Mouse (Mus musculus) adrenal gland (tissue): ENCODE data around the gene Gsdma.

Experiments
- intact Hi-C: fragments of 180-260 bp; cut with DNase I; formaldehyde crosslinking; loops from one replicate; pipeline ENCODE4 v1.15.1; 2025

Gene Gsdma

DNA sequence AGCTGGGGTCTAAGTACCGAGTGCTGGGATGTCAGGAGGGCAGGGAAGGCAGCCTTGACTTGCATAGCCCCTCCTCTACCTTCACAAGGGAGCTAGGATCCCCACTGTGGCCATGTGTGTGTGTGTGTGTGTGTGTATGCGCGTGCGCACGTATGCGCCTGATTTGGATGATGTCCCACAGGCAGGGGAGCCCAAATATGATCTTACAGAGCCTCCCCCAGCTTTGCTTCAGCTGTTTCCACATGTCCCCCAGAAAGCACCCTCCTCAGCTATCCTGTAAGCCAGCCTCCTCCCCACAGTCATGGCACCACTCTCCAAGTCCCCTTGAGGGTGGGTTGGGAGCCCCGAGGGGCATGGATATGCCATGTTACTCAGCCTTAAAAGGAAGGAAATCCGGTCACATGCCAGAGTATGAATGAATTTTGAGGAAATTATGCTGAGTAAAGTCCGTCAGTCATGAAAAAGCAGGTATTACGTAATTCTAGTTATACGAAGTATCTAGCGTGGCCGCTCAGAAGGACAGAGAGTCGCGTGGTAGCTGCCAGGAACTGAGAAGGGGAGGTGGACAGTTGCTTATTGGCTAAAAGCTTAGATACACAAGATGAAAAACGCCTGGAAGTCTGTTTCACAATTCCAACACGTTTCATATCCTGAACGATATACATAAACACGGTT lies 44.3 kb downstream of the Gsdma start:
- intact Hi-C loops: no loop called here

DNA sequence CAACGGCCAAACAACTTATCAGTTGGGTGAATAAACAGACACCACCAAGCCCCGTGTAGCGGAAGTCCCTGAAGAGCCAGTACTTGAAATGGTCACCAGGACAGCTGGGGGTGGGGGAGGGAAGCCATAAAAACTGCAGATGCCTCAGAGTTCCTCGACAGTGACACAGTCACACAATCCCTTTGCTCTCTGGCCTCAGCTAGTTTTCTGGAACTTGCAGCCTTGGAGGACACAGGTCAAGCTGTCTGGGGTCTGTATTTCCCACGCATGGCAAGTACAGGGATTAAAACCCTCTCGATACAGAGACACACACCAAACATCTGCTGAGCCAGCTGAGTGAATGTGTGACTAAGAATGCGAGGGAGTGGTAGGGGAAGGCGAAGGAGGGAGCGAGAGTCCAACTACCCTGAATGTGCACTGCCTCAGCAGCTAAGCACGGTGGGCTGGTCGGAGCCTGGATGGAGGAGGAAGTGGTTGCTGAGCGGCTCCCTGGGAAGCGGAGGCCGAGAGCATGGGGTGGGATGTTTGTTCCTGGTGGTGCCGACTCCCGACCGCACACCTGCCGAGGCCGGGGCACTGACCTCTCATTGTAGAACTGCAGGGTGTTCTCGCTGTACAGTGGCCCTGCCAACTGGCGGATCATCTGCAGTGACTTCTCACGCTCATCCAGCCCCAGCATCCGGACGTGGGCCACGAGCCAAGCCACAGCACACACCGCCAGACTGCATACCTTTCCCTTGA lies 45.0 kb downstream of the Gsdma start:
- intact Hi-C loops: no loop called here

DNA sequence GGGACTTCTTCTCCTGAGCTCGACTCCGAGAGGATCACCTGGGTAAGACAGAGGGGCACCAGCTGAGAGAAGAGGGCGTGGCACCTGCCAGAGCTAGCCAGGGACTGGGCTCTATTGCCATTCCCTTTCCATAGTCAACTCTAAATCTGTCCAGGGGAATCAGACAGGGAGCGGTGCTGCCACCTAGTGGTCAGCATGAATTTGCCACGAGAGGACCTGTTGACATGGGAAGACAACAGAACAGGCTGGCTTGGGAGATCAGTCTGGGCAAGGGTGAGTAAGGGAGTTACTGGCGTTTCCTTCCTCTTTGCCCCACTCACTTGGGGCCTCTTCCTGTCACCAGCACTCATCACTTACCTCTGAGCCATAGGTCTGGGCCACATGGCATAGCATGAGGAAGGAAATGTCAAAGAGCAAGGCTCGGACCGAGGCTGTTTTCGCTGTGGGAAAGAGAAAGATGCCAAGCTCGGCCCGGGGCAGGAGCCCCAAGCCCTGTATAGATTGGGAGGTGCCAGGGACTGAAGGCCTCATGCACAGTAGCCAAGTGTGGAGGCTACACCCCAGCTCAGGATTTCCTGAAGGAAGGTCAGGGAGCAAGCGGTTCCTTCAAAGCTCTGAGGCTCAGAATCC lies 46.4 kb downstream of the Gsdma start:
- intact Hi-C loops: loop anchor here (5.0 kb wide), 2 partner anchors 42 to 117 kb away; no protein-coding TSS in a partner anchor

DNA sequence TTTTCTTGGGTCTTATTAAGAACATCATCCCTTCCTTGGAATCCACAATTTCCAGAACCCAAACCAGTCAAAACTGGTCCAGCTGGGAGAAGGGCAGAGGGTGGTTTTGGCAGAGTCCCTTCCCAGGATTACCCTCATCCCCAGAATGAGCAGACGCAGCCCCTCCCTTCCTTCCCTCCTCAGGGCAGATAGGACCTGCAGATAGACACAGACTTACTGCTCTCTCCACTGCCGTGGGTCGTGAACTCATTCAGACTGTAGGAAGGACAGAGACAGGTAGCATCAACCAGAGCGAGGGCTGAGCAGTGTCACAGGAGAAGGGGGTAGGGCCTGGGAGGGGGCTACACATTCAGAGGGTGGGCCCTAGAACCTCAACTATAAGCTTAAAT lies 46.9 kb downstream of the Gsdma start:
- intact Hi-C loops: loop anchor here (5.0 kb wide), 2 partner anchors 41 to 116 kb away; no protein-coding TSS in a partner anchor

DNA sequence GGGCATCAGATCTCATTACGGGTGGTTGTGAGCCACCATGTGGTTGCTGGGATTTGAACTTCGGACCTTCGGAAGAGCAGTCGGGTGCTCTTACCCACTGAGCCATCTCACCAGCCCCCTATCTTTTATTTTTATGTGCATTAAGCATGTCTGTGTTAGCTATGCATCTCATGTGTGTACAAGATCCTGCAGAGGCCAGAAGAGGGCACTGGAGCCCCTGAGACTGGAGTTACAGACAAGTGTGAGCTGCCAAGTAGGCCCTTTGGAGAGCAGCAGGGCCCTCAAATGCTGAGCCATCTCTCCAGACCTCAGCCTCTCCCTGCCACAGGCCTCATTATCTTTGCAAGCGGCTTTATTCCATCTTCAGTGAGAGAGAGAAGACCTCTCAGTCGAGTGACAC lies 47.9 kb downstream of the Gsdma start:
- intact Hi-C loops: loop anchor here (5.0 kb wide), 2 partner anchors 40 to 115 kb away; no protein-coding TSS in a partner anchor

DNA sequence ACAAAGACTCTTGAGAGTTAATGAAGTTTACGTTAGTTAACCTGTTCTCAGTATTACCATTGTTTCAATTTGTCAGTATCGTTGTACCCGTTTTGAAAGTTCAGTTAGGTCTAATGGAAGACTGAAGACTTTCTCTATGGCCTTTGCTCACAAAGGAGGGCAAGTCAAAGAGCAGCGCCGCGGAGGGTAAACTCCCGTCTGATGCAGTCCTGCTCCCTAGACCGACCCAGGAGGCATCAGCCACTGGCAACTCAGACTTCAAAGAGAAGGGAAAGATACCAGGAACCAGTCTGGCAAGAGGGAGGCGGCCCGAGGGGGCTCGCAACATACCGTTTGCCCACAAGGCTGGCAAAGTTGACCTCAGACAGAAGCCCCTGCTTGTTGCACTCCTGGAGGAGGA lies 49.6 kb downstream of the Gsdma start:
- intact Hi-C loops: loop anchor here (5.0 kb wide), 2 partner anchors 39 to 114 kb away; no protein-coding TSS in a partner anchor

DNA sequence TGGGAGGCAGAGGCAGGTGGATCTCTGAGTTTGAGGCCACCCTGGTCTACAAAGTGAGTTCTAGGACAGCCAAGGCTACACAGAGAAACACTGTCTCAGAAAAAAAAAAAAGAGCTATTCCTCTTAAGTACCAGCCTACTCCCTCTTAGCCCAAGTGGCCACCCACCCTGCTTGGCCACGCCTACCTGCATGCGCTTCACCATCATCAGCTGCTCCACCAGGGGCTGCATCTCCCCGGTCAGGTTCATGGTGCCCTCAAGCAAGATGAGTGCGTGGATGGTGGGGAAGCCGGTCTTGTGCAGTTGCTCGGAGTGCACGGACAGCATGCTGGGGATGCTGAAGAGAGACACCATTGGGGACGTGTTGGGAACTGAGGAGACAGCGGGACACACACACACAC lies 51.8 kb downstream of the Gsdma start:
- intact Hi-C loops: loop anchor here (5.0 kb wide), 1 partner anchor 71 kb away; no protein-coding TSS in a partner anchor

DNA sequence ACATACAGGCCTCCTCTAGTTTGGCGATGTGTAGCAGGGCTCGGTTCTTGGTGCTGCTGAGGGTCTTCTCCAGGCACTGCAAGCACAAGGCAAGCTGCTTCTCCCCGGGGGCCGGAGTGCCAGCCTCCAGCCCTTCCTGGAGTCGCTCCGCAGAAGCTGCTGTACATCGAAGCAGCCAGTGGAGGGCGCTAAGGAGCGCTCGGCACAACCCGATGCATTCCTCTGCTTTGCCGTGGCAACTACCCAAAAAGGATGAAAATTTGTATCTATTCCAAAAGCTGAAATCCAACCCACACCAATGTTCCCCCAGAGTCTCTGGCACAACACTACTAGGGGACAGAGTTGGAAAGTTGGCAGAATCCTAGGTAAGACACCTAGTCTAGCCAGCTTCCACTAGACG lies 53.8 kb downstream of the Gsdma start:
- intact Hi-C loops: loop anchor here (5.0 kb wide), 1 partner anchor 69 kb away; no protein-coding TSS in a partner anchor

DNA sequence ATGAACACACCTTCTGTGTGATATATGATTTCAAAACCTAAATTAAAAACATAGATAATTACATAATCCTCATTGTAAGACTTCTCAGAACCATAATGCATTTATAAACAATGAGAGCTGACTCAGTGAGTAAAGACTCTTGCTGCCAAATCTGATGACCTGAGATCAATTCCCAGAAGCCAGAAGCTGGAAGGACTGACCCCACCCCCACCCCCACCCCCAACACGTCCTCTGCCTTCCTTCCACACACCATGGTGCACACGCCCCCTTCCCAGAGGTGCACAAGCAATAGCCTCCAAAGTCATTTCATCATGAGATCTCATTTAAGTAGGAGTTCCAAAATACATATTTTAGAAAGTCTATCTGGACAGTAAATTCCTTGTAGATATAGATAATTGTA lies 56.6 kb downstream of the Gsdma start:
- intact Hi-C loops: no loop called here

DNA sequence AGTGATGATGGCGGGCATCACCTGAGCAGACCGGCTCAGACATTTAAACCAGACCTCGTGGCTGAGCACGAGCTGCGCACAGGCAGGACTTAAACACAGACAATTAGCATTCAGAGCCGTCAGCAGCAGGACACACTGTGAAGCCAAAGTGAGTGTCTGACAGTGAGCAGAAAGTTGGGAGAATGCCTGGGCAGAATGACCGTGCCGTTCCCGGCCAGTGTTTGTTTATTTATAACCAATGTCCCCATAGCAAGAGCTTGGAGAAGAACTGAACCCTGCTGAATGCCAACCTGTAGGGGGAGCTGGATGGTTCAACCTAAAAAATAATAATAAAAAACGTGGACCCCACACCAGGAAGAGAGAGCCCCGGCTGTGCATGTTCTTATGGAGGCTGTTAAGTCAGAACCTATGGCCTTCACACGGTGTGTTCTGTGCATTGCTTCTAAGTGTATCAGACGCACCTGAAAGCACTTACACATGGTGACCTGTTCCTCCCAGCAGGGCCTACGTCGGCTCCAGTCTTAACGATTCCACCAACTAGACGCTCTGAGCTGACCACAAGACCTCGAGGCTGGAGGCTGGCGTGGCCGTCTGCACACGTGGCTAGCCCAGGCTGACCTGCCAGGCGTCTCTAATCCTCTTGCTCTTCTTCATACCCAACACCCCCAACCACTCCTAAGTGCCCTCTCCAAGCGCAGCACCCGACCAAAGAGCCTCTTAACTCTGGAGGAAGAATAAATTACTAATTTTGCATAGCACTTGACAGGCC lies 57.5 kb downstream of the Gsdma start:
- intact Hi-C loops: no loop called here

DNA sequence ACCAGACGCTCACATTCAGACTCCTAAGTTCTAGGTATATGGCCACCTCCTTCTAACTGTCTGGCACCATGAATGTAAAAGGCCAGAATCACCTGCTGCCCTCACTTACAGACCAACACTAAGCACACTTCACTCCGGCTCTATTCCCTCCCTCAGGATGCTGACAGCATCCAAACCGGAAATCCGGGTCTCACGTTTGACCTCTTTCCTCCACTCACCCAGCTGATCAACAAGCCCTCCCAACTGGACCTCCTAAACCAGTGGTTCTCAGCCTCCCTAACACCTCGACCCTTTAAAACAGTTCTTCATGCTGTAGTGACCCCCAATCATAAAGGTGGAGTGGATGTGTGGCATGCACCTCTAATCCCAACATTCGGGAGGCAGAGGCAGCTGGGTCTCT lies 58.9 kb downstream of the Gsdma start:
- intact Hi-C loops: no loop called here

DNA sequence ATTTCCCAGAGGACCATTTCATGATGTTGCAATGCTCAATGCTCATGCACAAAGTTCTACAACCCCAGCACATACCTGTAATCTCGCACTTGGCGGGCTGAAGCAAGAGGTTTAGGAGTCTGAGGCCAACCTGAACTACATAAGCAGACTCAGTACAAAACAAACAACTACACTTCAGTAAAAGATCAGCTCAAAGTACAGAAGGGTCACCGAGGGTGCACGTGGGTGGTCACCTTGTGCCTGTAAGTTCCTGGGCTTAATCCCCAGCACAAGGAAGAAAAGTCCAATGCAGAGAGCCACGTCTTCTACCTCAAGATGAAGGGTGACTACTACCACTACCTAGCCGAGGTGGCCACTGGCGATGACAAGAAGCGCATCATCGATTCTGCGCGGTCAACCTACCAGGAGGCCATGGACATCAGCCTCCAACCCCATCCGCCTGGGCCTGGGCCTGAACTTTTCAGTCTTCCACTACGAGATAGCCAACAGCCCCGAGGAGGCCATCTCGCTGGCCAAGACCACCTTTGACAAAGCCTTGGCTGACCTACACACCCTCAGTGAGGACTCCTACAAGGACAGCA lies 61.9 kb downstream of the Gsdma start:
- intact Hi-C loops: no loop called here
